Mouse (Mus musculus) spleen, postnatal 36 days (tissue): Measurements from ENCODE around the gene Dchs1.
A peak's percentile ranks its signal among the peaks of the same experiment; 100 is the strongest.
"Not testable (repeated sequence)": the region's sequence is repeated elsewhere in the genome, so short reads cannot be mapped to it uniquely, and the experiment has no call there.

ENCODE experiments used
- DNase-seq, 2 experiments: peaks; one replicate each; pipeline ENCODE4 v3.0.0; 2022; ENCODE audit warnings: low spot score in 2 of 2, mixed read lengths in 1 of 2

The Dchs1 gene

GRCm38 (mm10) chr7:105742539-105743215, 44.8 kb downstream of the Dchs1 start:
- DNase-seq: not testable (repeated sequence)

- DNase-seq: no peak
Measured at GRCm38 (mm10) chr7:105741978-105742377, 45.5 kb downstream of the Dchs1 start.

GRCm38 (mm10) chr7:105740851-105741250, 46.6 kb downstream of the Dchs1 start:
- DNase-seq: no peak

GRCm38 (mm10) chr7:105740089-105740795, 47.2 kb downstream of the Dchs1 start:
- no peak for DNase-seq

- peak; percentile 36 for DNase-seq
Measured at GRCm38 (mm10) chr7:105738948-105739347, 48.5 kb downstream of the Dchs1 start.

- DNase-seq: no peak
Measured at GRCm38 (mm10) chr7:105738286-105738685, 49.2 kb downstream of the Dchs1 start.

GRCm38 (mm10) chr7:105737648-105738047, 49.8 kb downstream of the Dchs1 start:
- DNase-seq: no peak

GRCm38 (mm10) chr7:105736911-105737521, 50.4 kb downstream of the Dchs1 start, which contains the start of gene Rrp8:
TSS of gene Rrp8 (minus strand) at chr7:105737385.
- DNase-seq: peak; percentile 33 to 35

GRCm38 (mm10) chr7:105736264-105736901, 51.1 kb downstream of the Dchs1 start, which contains the start of gene Ilk:
TSS of gene Ilk (plus strand) at chr7:105736592.
- peak; percentile 90 to 91 for DNase-seq

- not testable (repeated sequence) for DNase-seq
Measured at GRCm38 (mm10) chr7:105735464-105735863, 52.0 kb downstream of the Dchs1 start.

GRCm38 (mm10) chr7:105734826-105735225, 52.6 kb downstream of the Dchs1 start:
- no peak for DNase-seq

GRCm38 (mm10) chr7:105733836-105734235, 53.6 kb downstream of the Dchs1 start:
- DNase-seq: no peak

GRCm38 (mm10) chr7:105728701-105729428, 58.6 kb downstream of the Dchs1 start:
- no peak for DNase-seq

- DNase-seq: no peak
Measured at GRCm38 (mm10) chr7:105726980-105727325, 60.5 kb downstream of the Dchs1 start.

- DNase-seq: peak; percentile 45 to 48
Measured at GRCm38 (mm10) chr7:105726144-105726979, 61.1 kb downstream of the Dchs1 start.

GRCm38 (mm10) chr7:105721916-105722315, 65.5 kb downstream of the Dchs1 start:
- no peak for DNase-seq

- no peak for DNase-seq
Measured at GRCm38 (mm10) chr7:105715366-105715765, 72.1 kb downstream of the Dchs1 start.

- peak; percentile 23 to 39 for DNase-seq
Measured at GRCm38 (mm10) chr7:105708733-105709132, 78.7 kb downstream of the Dchs1 start.

- DNase-seq: no peak
Measured at GRCm38 (mm10) chr7:105703816-105704215, 83.6 kb downstream of the Dchs1 start.

GRCm38 (mm10) chr7:105703184-105703583, 84.3 kb downstream of the Dchs1 start:
- DNase-seq: no peak
